Mouse (Mus musculus): Measurements from ENCODE around the gene Slc35g1.

The Slc35g1 gene
- long read RNA-seq, experiment 1, partial matches to known transcripts = 0 of 1 reads
- long read RNA-seq, experiment 1, other reads (novel, unspliced or antisense) = 0 of 1 reads
- long read RNA-seq, experiment 2, partial matches to known transcripts = 1 of 4 reads
- long read RNA-seq, experiment 2, other reads (novel, unspliced or antisense) = 0 of 4 reads

DNA sequence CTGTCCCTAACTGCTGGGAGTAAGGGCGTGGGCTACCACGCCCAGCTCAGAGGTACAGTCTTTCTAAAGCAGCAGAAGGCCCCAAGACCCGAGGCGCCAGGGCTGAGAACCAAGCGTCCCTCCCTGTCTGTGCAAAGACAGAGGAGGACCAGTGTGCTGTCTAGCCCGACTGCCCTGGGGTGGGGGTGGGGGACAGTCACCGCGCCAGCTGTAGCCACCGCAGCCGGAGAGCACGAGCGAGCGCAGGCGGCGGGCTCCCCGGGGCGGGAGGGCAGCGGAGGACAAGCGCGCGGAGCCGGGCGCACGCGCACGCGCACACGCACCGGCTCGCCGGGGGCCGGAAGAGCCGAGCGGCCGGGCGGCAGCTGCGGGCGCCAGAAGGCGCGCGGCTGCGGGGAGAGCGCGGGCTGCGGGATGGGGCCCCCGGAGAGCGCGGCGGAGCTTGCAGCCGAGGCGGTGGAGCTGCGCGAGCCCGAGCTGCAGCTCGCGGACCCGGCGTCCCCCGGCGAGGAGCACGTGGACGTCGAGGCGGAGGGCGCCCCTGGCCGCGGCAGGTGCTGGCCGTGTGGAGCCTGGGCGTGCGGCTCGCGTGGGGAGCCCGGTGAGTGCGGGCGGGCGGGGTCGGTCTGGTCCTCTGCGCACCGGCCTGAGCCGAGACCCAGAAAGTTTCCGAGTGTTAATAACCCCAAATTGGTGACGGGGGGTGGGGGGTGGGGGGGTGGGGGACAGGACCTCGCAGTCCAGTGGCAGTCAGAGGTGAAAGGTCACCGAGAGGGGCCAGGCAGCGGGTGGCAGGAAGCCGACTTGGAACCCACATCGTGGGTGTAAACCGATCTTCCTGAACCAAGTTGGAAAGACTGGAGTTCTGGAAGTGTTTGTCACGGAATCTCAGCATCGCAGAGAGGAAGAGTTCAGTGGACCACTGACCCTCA, at the start of gene Slc35g1:
TSS of gene Slc35g1 (plus strand) at position 280 of the 932 bp plus-strand sequence.
- intact Hi-C loops (cut with DNase I) = no loop called here

DNA sequence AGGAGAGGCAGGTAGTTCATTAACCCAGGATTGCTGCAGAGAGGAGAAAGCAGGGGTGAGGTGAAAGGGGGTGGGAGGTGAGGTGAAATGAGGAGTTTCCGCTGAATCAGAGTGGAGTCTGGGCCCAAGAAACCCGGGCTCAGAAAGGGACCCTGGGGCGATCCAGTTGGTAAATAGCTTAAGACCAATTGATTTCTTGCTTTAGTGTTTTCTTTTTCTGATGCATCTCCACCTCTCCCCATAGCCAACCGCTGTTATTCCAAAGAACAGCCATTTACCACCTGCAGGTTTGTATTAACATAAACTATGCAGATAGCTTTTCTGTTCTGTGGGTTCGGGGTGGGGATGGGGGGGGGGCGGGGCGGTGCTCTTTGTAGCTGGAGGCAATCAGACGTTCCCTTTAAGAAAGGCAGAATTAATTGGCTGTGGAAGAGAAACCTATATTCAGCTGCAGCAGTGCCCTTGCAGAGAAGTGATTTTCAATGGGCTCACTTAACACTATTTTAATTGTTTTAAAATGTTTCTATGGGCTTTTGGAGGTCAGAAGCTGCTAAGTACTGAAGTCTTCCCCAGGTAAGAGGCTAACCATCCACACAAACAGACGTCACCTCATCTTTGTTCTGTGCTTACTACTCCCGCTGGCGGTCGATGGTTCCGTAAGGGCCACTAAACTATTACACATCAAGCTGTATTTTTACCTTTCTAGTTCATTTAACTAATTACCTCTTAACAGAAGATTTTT, 47.3 kb upstream of the Slc35g1 start:
- intact Hi-C loops (cut with DNase I) = no loop called here

DNA sequence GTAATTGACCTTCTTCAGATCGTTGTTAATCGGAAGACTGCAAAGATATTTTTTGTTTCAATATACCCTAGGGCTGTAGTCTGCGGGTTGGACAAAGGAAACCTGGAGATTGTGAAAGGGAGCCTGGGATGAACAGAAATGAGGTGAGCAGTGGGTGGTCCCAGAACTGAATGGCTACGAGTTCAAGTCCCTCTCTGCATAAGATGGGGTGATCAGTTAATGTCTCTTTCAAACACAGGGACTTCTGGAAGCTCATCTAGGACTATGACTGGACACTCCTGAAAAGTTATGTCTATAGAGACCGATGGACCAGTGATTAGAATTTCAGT, 46.8 kb upstream of the Slc35g1 start:
- intact Hi-C loops (cut with DNase I) = no loop called here

DNA sequence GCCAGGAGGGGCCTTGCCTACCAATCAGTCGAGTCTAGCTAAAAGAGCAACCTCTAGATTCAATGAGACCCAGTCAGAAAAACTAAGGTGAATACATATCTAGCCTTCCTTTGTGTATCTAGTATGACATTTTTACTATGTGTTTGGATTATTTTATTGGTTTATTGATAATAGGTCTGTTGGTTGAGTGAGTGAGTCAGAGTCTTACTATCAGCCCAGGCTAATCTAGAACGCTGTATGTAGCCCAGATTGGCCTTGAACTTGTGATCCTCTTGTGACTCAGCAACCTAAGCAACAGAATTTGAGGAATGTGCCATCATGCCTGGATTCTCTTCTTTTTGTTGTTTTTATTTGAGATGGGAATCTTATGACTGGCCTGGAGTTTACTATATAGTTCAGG, 44.6 kb upstream of the Slc35g1 start:
- intact Hi-C loops (cut with DNase I) = loop anchor here (5.0 to 10.0 kb wide), 4 partner anchors 76 to 396 kb away; partner anchors contain the start of gene Fra10ac1

DNA sequence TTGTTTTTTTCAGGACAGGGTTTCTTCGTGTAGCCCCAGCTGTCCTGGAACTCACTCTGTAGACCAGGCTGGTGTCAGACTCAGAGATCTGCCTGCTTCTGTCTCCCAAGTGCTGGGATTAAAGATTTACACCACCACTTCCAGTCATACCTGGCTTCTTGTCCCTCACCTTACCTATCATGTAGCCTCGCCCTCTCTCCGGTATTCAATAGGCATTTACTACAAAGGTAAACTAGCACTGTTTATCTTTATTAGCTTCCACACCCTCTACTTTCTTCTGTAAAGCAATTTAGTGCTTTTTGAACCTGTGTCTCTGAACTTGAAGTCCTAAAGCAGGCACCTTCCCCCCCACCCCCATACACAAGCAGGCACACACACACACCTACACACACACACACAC, 44.1 kb upstream of the Slc35g1 start:
- intact Hi-C loops (cut with DNase I) = loop anchor here (5.0 to 10.0 kb wide), 4 partner anchors 76 to 397 kb away; partner anchors contain the start of gene Fra10ac1

DNA sequence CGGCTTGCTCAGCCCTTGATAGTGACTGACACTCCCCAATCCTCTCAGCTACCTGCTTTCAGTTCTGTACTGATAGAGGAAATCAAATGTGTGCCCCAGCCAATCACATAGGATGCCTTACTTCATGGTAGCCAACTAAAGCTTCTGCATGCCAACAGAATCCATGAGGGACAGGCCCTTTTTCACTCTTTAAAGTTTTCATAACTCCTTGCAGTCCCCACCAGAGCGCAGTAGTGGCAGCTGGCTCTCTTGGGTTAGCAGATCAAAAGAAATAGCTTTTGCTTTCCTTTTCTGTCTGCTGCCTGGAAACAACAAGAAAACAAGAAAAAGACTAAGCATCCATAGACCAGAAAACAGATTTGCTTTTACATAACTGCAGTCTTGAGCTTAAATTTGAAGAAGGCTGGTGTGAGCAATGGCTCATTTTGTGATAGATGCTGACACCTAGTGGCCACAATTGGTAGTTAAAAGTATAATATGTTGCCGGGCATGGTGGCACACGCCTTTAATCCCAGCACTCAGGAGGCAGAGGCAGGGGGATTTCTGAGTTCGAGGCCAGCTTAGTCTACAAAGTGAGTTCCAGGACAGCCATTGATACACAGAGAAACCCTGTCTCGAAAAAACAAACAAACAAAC, 43.2 kb upstream of the Slc35g1 start:
- intact Hi-C loops (cut with DNase I) = loop anchor here (5.0 to 10.0 kb wide), 4 partner anchors 75 to 398 kb away; partner anchors contain the start of gene Fra10ac1

DNA sequence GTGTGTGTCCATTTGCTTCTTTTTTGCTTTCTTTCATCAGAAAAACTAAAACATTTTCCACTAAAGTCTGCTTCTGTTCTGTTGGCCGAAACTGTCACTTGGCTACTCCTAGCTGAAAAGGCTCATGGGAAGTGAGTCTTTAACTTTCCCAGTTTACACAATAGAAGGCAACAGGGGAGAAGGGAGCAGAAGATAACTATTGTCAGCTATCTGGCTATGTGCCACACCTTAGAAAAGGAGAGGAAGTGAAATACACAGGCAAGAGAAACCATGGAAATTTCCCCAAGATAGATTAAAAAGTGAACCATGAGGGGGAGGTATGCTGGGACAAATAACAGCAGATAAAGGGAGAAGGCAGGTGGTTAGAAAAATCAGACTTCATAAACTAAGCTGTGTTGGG, 41.5 kb upstream of the Slc35g1 start:
- intact Hi-C loops (cut with DNase I) = loop anchor here (5.0 to 10.0 kb wide), 4 partner anchors 73 to 399 kb away; partner anchors contain the start of gene Fra10ac1

DNA sequence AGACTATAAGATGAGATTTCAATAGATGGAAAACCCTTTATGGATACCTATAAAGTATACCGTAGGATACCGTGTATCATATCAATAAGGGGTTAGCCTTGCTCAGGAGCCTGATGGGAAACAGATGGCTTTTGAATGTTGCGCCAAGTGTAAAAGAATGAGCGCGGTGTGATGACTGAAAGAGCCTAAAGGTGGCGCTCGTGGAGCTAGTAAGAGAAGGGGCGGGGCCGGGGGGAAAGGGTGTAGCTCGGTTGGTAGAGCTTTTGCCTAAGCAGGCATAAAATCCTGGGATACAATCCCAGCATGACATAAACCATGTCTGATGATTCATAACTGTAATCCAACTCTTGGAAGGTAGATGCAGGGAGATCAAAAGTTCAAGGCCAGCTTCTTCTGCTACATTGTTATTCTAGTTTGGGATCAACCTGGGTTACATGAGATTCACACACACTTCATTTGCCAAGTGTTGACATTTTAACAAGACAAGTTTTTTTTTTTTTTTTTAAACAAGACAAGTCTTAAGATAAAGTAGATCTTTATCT, 40.9 kb upstream of the Slc35g1 start:
- intact Hi-C loops (cut with DNase I) = loop anchor here (5.0 to 10.0 kb wide), 4 partner anchors 72 to 400 kb away; partner anchors contain the start of gene Fra10ac1

DNA sequence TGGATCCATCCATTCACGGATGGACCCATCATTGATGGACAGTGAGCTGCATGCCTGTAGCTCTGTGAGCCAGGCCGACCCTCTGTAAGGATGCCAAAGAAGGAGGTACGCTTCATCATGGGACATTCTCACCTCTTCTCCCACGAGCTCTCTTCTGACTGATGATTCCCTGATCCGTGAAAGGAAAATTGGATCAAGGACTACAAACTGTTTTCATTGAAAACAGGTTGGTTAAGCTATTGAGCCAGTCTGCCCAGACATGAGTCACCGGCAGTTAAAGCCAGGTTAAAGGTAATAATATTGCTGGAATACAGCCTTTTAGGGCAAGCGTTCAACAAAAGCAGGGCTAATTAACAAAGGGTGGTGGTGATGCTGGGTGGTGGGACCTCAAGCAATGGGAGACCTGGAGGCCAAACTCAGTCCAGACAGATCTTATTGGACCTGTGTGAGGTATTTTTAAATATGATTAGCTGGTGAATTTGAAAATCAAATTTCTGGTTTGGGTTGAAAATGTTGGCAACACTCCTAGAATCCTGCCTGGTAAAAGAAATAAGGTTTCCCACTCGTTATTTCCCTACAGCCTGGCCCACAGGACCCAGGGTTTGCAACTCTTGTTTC, 39.5 kb upstream of the Slc35g1 start:
- intact Hi-C loops (cut with DNase I) = loop anchor here (10.0 kb wide), 2 partner anchors 132 to 402 kb away; partner anchors contain the start of gene Fra10ac1

DNA sequence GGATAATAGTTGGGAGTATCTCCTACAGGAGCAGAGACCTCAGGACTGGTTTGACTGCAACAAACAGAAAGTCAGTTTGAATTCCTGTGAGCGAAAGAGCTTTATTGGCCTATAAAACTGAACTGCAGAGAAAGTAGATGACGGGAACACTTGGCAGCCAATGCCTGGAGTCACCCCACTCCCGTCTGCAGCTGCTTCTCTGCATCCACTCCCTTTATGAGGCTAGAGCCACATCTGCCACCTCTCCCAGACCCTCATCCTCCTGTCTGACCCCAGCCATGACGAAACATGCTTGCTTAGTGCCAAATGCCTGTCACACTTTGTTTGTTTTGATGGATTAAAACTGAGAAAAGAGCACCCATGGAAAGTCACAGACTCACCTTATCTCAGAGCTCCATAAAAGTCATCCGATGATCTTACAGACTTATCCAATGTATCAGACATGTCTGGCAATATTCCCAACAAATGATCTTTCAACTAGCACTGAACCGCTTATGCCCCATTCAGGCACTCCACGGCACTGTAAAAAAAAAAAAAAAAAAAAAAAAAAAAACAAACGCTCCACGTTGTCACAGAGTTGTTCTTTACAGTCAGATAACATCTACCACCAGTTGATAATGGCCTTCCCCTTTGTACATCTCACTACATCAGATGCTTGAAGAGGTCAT, 37.7 kb upstream of the Slc35g1 start:
- intact Hi-C loops (cut with DNase I) = loop anchor here (10.0 kb wide), 2 partner anchors 133 to 403 kb away; partner anchors contain the start of gene Fra10ac1

DNA sequence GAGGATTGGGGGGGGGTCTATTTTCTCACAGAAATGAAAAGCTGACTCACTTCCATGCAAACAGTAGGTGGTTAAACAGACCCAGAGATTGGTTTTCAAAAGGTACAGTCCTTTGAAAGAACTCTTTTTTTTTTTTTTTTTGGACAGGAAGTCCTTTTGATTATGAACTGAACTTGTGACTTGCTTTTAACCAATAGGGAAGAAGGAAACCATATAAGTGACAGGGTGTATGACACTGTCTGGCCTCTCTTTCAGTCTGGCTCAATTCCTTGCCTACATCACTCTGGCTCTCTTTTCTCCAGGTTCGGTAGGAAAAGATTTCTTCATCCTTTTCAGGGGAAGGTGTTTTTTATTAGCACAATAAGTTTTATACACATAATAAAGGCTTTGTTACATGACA, 36.5 kb upstream of the Slc35g1 start:
- intact Hi-C loops (cut with DNase I) = loop anchor here (10.0 kb wide), 2 partner anchors 134 to 404 kb away; partner anchors contain the start of gene Fra10ac1

DNA sequence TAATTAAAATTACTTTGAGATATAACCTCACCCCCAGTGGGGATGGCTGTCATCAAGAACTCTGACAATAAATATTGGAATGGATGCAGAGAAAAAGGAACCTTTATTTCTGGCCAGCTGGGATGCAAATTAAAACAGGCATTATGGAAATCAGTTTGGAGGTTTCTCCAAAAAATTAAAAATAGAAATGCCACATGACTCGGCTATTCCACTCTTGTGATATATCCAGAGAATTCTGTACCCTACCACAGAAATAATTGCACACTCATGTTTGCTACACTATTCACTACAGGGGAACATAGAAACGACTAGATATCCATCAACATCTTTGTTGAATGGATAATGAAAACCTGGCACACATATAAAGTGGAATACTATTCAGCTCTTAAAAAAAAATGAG, 33.9 kb upstream of the Slc35g1 start:
- intact Hi-C loops (cut with DNase I) = no loop called here

DNA sequence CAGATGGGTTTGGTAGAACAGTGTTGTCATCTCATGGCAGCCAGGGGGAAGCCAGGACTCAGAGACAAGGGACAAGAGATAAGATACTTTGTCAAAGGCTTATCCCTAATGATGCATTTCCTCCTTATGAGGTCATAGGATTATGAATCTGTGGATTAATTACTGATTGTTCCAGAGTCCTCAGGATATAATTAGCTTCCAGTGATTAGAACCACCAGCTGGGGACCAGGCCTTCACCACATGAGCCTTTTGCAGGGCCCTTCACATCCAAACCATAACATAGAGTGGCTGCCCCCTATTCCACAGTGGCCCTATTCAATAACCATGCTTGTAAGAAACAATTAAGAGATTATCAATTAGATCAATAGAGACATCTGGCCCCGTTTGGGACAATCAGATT, 32.4 kb upstream of the Slc35g1 start:
- intact Hi-C loops (cut with DNase I) = no loop called here

DNA sequence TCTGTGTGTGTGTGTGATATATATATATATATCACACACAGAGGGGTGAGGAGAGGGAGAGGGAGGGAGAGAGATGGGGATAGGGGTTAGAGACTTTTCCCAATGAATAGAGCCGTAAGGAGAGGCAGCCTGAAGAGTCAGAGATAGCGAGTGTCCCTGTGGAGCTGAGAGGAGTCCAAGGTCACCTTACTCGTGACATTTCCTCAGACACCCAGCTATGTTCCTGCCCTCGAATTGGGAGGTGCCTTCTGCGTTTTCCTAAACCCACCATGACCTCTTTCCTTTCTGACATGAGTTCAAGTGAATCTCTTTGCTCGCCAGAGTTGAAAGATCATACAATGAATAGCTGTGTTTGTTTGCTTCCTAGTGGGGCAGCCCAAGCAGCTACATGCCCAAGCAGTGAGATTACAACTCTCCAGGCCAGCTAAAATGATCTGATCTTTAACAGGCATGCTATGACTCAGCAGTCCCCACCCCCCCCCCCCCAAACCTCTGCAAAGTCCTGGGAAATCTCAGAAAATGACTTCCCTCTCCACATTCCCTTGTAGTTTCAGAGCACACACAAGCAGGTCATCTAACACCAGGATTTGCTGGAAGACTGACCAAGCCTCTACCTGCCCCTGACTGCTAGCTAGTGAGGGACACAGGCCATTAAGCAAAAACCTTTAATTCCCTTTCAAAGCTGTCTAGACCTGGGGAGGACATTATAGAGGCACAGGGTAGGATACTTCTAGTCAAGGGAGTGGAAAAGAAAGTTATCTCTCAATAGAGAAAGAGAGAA, 31.7 kb upstream of the Slc35g1 start:
- intact Hi-C loops (cut with DNase I) = no loop called here

DNA sequence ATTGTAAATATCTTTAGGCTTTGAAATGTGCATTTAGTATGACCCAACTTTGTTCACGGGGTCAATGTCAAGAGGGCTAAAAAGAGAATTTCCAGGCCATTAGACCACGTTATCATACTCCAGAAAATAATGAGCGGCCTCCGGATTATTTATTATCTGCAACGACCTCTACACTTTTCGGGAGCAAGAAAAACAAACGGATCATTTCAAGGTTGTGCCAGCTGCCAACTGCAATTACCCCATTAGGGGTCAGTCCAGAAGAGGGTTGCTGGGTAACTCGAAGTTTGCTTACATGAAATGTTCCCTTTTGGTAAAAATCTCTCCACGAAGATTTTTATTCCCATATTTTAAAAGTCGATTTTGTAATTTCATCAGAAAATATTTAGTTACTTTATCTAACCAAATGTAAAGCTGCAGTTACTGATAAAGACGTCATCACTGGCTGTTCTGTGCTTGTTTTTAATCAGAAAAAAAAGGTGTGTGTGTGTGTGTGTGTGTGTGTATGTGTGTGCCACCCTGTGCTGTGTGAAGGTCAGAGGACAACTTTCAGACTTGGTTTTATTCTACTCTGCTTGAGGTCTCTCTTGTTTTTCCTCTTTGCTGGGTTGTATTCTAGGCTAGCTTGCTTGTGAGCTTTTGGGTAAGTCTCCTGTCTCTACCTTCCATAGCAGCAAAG, 30.7 kb upstream of the Slc35g1 start:
- intact Hi-C loops (cut with DNase I) = no loop called here

DNA sequence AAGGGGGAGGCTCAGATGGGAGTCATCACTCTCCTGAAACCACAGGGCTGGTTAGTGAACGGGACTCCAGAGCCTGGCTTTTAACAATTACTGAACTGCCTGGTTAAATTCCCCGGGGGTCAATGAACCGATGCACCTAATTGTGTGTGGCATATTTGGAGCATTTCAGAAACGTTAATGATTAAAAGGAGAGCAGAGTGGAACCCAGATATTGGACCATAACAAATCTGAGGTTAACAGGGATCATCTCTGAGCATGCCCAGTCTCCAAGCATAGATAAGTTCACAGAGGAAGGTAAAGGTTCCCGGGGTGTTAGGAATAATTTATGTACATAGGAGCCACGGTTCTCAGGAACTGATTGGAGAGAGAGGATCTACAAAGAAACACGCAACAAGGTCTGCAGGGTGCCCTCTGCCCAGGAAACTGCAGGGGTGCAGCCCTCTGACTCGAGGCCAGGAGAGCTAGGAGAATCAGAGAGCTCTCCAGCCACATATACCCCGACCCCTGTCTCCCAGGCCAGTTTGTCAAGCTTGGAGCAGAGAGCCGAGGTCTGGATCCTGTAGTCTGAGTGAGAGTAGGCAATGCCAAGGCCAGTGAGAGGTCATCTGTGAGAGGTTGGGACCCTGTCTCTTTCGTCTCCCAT, 23.2 kb upstream of the Slc35g1 start:
- intact Hi-C loops (cut with DNase I) = no loop called here

DNA sequence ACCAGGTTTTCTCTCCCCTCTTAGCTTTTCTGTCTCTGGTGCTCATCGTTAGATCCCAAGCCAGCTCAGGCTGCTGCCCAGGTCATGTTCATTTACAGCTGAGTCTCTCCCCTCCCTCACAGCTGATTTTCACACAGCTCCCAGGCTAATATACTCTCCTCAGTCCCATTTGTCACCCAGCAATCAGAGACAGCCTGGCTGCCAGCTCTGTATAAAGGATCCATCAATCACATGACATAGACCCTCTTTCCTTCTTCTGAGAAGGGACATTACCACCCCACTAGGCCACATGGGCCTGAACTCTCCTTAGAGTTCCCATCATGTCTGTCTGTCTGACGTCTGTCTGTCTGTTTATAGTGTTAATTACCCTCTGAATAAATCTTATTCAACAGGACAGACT, 22.4 kb upstream of the Slc35g1 start:
- intact Hi-C loops (cut with DNase I) = no loop called here

DNA sequence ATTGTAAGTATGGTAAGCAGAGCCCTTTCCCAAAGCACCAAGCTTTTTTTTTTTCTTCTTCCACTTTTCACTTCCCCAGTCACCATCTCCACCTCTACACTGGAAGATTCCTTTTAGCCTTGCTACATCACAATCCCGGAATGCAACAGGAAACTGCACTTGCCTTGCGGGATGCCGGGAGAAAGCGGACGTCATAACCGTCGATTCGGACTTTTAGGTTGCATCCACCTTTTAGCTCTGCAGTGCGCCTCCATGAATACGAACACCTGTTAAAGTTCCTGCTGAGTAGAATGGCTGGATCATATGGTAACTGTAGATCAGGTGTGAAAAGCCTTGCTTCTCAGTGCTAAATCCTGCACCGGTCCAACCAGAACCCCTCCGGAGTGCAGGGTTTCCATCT, 12.0 kb upstream of the Slc35g1 start:
- intact Hi-C loops (cut with DNase I) = no loop called here

Measured in adrenal gland (tissue).